Mouse (Mus musculus): ENCODE results near the gene Camkk2. TPM values are rescaled to one million over a fixed set of nuclear protein-coding genes. Genes with fewer than 3 reads are reported as not detected.
A peak's percentile ranks its signal among the peaks of the same experiment; 100 is the strongest.

The Camkk2 gene
- polyA plus RNA-seq (2012; rRNA removed): 212 and 243 TPM in 2 replicates

GRCm38 (mm10) chr5:122779277-122779834, at the start of gene Camkk2:
Gene Camkk2, minus strand, starts transcription at chr5:122779409.
- TF ChIP-seq CTCF (IDR thresholded peaks at IDR 0.05; ENCODE audit: borderline replicate concordance, insufficient read depth, low read depth, low read length) (no peak), POLR2A (IDR thresholded peaks at IDR 0.05; ENCODE audit: borderline replicate concordance, insufficient read depth, low read length) (peak; percentile 50)
- WGBS: under 1% methylated on average over 59 of the region's 63 CpGs
- Histone ChIP-seq H3K27ac (ENCODE audit: insufficient read depth, low read length) (peak within 1 kb of the TSS; percentile 87), H3K4me1 (ENCODE audit: control insufficient read depth, insufficient read depth, low read length) (peaks cover 16% of the 10 kb centered on the region), H3K27me3 (ENCODE audit: control insufficient read depth, insufficient read depth, low read length) (no peaks in the 10 kb centered on the region), H3K4me3 (replicated peaks; ENCODE audit: insufficient read depth, low read depth, low read length) (peak within 1 kb of the TSS; percentile 90)
- peak; percentile 84 to 89 for DNase-seq

- no peak for DNase-seq
- H3K27ac ChIP-seq (ENCODE audit: insufficient read depth, low read length): no peak overlapping the region
- H3K27me3 ChIP-seq (ENCODE audit: control insufficient read depth, insufficient read depth, low read length): no peaks in the 10 kb centered on the region
- 81% methylated on average over 8 of the region's 8 CpGs for WGBS
- TF ChIP-seq POLR2A (IDR thresholded peaks at IDR 0.05; ENCODE audit: borderline replicate concordance, insufficient read depth, low read length) (no peak), CTCF (IDR thresholded peaks at IDR 0.05; ENCODE audit: borderline replicate concordance, insufficient read depth, low read depth, low read length) (no peak)
- H3K4me3 ChIP-seq (replicated peaks; ENCODE audit: insufficient read depth, low read depth, low read length): no peak overlapping the region
- H3K4me1 ChIP-seq (ENCODE audit: control insufficient read depth, insufficient read depth, low read length): no peaks in the 10 kb centered on the region
Observed at GRCm38 (mm10) chr5:122825099-122825498, 45.9 kb upstream of the Camkk2 start.

- H3K27me3 ChIP-seq (ENCODE audit: control insufficient read depth, insufficient read depth, low read length): no peaks in the 10 kb centered on the region
- H3K4me3 ChIP-seq (replicated peaks; ENCODE audit: insufficient read depth, low read depth, low read length): no peak overlapping the region
- no peak for TF ChIP-seq POLR2A (IDR thresholded peaks at IDR 0.05; ENCODE audit: borderline replicate concordance, insufficient read depth, low read length)
- no peak for TF ChIP-seq CTCF (IDR thresholded peaks at IDR 0.05; ENCODE audit: borderline replicate concordance, insufficient read depth, low read depth, low read length)
- no peaks in the 10 kb centered on the region for H3K4me1 ChIP-seq (ENCODE audit: control insufficient read depth, insufficient read depth, low read length)
- 66% methylated on average over 6 of the region's 6 CpGs for WGBS
- no peak overlapping the region for H3K27ac ChIP-seq (ENCODE audit: insufficient read depth, low read length)
- DNase-seq: no peak
Observed at GRCm38 (mm10) chr5:122824450-122824849, 45.2 kb upstream of the Camkk2 start.

GRCm38 (mm10) chr5:122823976-122824375, 44.8 kb upstream of the Camkk2 start:
- no peak for DNase-seq

GRCm38 (mm10) chr5:122822441-122822840, 43.2 kb upstream of the Camkk2 start:
- 93% methylated on average over 4 of the region's 4 CpGs for WGBS
- Histone ChIP-seq H3K27ac (ENCODE audit: insufficient read depth, low read length) (no peak overlapping the region), H3K4me1 (ENCODE audit: control insufficient read depth, insufficient read depth, low read length) (no peaks in the 10 kb centered on the region), H3K27me3 (ENCODE audit: control insufficient read depth, insufficient read depth, low read length) (no peaks in the 10 kb centered on the region), H3K4me3 (replicated peaks; ENCODE audit: insufficient read depth, low read depth, low read length) (no peak overlapping the region)
- TF ChIP-seq POLR2A (IDR thresholded peaks at IDR 0.05; ENCODE audit: borderline replicate concordance, insufficient read depth, low read length) (no peak), CTCF (IDR thresholded peaks at IDR 0.05; ENCODE audit: borderline replicate concordance, insufficient read depth, low read depth, low read length) (no peak)
- no peak for DNase-seq

More at GRCm38 (mm10) chr5:122823976-122824375, 44.8 kb upstream of the Camkk2 start:
- Histone ChIP-seq H3K4me3 (replicated peaks; ENCODE audit: insufficient read depth, low read depth, low read length) (no peak overlapping the region), H3K27ac (ENCODE audit: insufficient read depth, low read length) (no peak overlapping the region), H3K27me3 (ENCODE audit: control insufficient read depth, insufficient read depth, low read length) (no peaks in the 10 kb centered on the region), H3K4me1 (ENCODE audit: control insufficient read depth, insufficient read depth, low read length) (no peaks in the 10 kb centered on the region)
- TF ChIP-seq POLR2A (IDR thresholded peaks at IDR 0.05; ENCODE audit: borderline replicate concordance, insufficient read depth, low read length) (no peak), CTCF (IDR thresholded peaks at IDR 0.05; ENCODE audit: borderline replicate concordance, insufficient read depth, low read depth, low read length) (no peak)
- 53% methylated on average over 1 of the region's 1 CpGs for WGBS

GRCm38 (mm10) chr5:122821524-122821885, 42.3 kb upstream of the Camkk2 start:
- under 1% methylated on average over 10 of the region's 10 CpGs for WGBS

GRCm38 (mm10) chr5:122820777-122821523, 41.7 kb upstream of the Camkk2 start, which contains the start of gene Anapc5:
Gene Anapc5, minus strand, starts transcription at chr5:122821339.
- no peaks in the 10 kb centered on the region for H3K4me1 ChIP-seq (ENCODE audit: control insufficient read depth, insufficient read depth, low read length)
- WGBS: under 1% methylated on average over 55 of the region's 55 CpGs
- no peaks in the 10 kb centered on the region for H3K27me3 ChIP-seq (ENCODE audit: control insufficient read depth, insufficient read depth, low read length)
- peak within 1 kb of the TSS; percentile 60 for H3K27ac ChIP-seq (ENCODE audit: insufficient read depth, low read length)
- no peak for TF ChIP-seq CTCF (IDR thresholded peaks at IDR 0.05; ENCODE audit: borderline replicate concordance, insufficient read depth, low read depth, low read length)
- TF ChIP-seq POLR2A (IDR thresholded peaks at IDR 0.05; ENCODE audit: borderline replicate concordance, insufficient read depth, low read length): peak; percentile 80
- peak; percentile 92 to 95 for DNase-seq
- H3K4me3 ChIP-seq (replicated peaks; ENCODE audit: insufficient read depth, low read depth, low read length): peak within 1 kb of the TSS; percentile 82

More at GRCm38 (mm10) chr5:122821524-122821885, 42.3 kb upstream of the Camkk2 start:
- Histone ChIP-seq H3K4me3 (replicated peaks; ENCODE audit: insufficient read depth, low read depth, low read length) (peak overlapping the region; percentile 82), H3K27ac (ENCODE audit: insufficient read depth, low read length) (peak overlapping the region; percentile 60; the same call in 1 of the 2 replicates), H3K27me3 (ENCODE audit: control insufficient read depth, insufficient read depth, low read length) (no peaks in the 10 kb centered on the region), H3K4me1 (ENCODE audit: control insufficient read depth, insufficient read depth, low read length) (no peaks in the 10 kb centered on the region)
- DNase-seq: no peak
- TF ChIP-seq CTCF (IDR thresholded peaks at IDR 0.05; ENCODE audit: borderline replicate concordance, insufficient read depth, low read depth, low read length) (no peak), POLR2A (IDR thresholded peaks at IDR 0.05; ENCODE audit: borderline replicate concordance, insufficient read depth, low read length) (no peak)

GRCm38 (mm10) chr5:122812699-122813098, 33.5 kb upstream of the Camkk2 start:
- TF ChIP-seq CTCF (IDR thresholded peaks at IDR 0.05; ENCODE audit: borderline replicate concordance, insufficient read depth, low read depth, low read length) (no peak), POLR2A (IDR thresholded peaks at IDR 0.05; ENCODE audit: borderline replicate concordance, insufficient read depth, low read length) (no peak)
- Histone ChIP-seq H3K4me3 (replicated peaks; ENCODE audit: insufficient read depth, low read depth, low read length) (no peak overlapping the region), H3K4me1 (ENCODE audit: control insufficient read depth, insufficient read depth, low read length) (no peaks in the 10 kb centered on the region), H3K27ac (ENCODE audit: insufficient read depth, low read length) (no peak overlapping the region), H3K27me3 (ENCODE audit: control insufficient read depth, insufficient read depth, low read length) (no peaks in the 10 kb centered on the region)
- WGBS: 68% methylated on average over 3 of the region's 3 CpGs
- DNase-seq: no peak
